Mouse (Mus musculus) intestine, postnatal 0 days (tissue): ENCODE data around the gene Fam124a. TPM values are rescaled to one million over a fixed set of nuclear protein-coding genes. Genes with fewer than 3 reads are reported as not detected.

Source experiments
- ATAC-seq: fragments of 200-750 bp; cut with Nextera tagmentation; 2 replicates; pipeline ENCODE4 v1.8.0; 2017; ENCODE audit warnings: mild to moderate bottlenecking, moderate TSS enrichment, moderate library complexity
- H3K27ac ChIP-seq: fragments of 300-500 bp; sonication (generic); 2 replicates; pipeline ENCODE4 v1.5.1; 2014; ENCODE audit warnings: mild to moderate bottlenecking, low read depth, low read length, moderate library complexity
- H3K27me3 ChIP-seq: fragments of 300-500 bp; sonication (generic); replicated peaks from 2 replicates; pipeline ENCODE4 v1.6.1; 2014; ENCODE audit warnings: low read length, mixed read lengths; ENCODE audit not compliant: control insufficient read depth, insufficient read depth
- H3K36me3 ChIP-seq: fragments of 300-500 bp; sonication (generic); 2 replicates; pipeline ENCODE4 v1.6.1; 2014; ENCODE audit warnings: mild to moderate bottlenecking, moderate library complexity; ENCODE audit not compliant: control insufficient read depth, insufficient read depth
- H3K4me1 ChIP-seq: fragments of 300-500 bp; sonication (generic); replicated peaks from 2 replicates; pipeline ENCODE4 v1.6.1; 2014; ENCODE audit warnings: antibody characterized with exemption, low read length, mixed read lengths; ENCODE audit not compliant: control insufficient read depth, insufficient read depth
- H3K4me2 ChIP-seq: fragments of 300-500 bp; sonication (generic); replicated peaks from 2 replicates; pipeline ENCODE4 v1.6.1; 2014; ENCODE audit warnings: low read depth, mild to moderate bottlenecking, moderate library complexity
- H3K4me3 ChIP-seq: fragments of 300-500 bp; sonication (generic); 2 replicates; pipeline ENCODE4 v1.5.1; 2014; ENCODE audit warnings: low read depth, low read length
- H3K9ac ChIP-seq: fragments of 300-500 bp; sonication (generic); 2 replicates; pipeline ENCODE4 v1.6.1; 2014; ENCODE audit warnings: mild to moderate bottlenecking, low read depth, low read length
- H3K9me3 ChIP-seq: fragments of 300-500 bp; sonication (generic); 2 replicates; pipeline ENCODE4 v1.6.1; 2016; ENCODE audit warnings: mixed run types; ENCODE audit not compliant: control insufficient read depth
- CTCF ChIP-seq: sonication (generic); IDR thresholded peaks from 2 replicates; pipeline ENCODE4 v1.5.1; 2016; ENCODE audit warnings: low read depth, mild to moderate bottlenecking, control low read depth, antibody characterized with exemption, moderate library complexity
- WGBS: fragments of 180-500 bp; shearing (Covaris S2); extraction: QIAGEN DNeasy Blood & Tissue Kit; methylation state at CpG from one replicate; pipeline ENCODE4 v1.1.7; 2014; 5-methylcytosine and 5-hydroxymethylcytosine counted together
- polyA plus RNA-seq: library from polyadenylated mRNA; unstranded; fragments of >200 nt; fragmentation: Nextera tagmentation; extraction: Ambion mirVana; gene quantifications from 2 replicates; pipeline ENCODE4 v1.2.1, GENCODE M21; 2015

Gene Fam124a
- polyA plus RNA-seq, 1 experiment from 2014 or later, result 5.1 TPM

DNA sequence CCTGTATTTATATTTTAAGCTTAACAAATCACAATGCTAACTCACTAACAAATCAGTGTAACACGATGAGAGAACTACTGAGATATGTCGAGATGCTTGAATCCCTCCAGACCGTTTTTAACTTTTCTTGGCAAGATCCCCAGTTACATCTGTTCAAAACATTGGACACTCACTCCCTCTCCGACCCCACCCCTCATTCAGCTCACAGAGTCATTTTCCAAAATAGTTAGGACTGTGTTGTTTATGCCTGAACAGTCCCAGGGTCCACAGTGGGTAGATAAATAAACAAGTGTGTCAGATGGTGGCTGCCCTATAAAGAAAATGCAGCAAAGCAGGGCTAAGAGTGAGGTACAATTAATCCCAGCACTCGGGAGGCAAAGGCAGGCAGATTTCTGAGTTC, 18.5 kb upstream of the Fam124a start:
- ATAC-seq, result no peak
- Histone ChIP-seq H3K27me3 (no peaks in the 10 kb centered on the region), H3K4me3 (no peak overlapping the region), H3K36me3 (no peaks in the 10 kb centered on the region), H3K9me3 (no peaks in the 10 kb centered on the region), H3K4me2 (no peak overlapping the region), H3K27ac (no peak overlapping the region), H3K4me1 (no peaks in the 10 kb centered on the region), H3K9ac (no peak overlapping the region)
- 56% methylated on average over 5 of the region's 5 CpGs for WGBS
- TF ChIP-seq CTCF, result no peak

DNA sequence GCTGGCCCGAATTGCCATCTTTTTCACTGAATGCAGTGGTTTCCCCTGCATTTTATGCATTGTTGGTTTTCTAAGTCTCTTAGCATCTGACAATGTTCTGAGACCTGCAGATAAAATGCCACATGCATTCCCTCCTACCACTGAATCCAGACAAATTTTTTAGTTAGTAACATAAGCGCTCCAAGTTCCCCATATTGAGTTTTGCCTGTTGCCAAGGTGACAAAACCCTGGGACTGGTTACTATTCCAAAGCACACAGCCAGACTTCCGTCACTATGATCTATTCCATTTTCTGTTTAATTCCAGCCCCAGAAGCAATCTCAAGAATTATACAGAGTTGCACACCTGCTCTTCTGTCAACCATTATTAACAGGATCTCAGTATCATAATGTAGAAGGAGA, 15.7 kb upstream of the Fam124a start:
- Histone ChIP-seq H3K27me3 (no peaks in the 10 kb centered on the region), H3K36me3 (no peaks in the 10 kb centered on the region), H3K4me3 (no peak overlapping the region), H3K9ac (no peak overlapping the region), H3K9me3 (no peaks in the 10 kb centered on the region), H3K4me2 (no peak overlapping the region), H3K27ac (no peak overlapping the region), H3K4me1 (no peaks in the 10 kb centered on the region)
- ATAC-seq, result no peak
- 68% methylated on average over 3 of the region's 3 CpGs for WGBS
- TF ChIP-seq CTCF, result no peak

DNA sequence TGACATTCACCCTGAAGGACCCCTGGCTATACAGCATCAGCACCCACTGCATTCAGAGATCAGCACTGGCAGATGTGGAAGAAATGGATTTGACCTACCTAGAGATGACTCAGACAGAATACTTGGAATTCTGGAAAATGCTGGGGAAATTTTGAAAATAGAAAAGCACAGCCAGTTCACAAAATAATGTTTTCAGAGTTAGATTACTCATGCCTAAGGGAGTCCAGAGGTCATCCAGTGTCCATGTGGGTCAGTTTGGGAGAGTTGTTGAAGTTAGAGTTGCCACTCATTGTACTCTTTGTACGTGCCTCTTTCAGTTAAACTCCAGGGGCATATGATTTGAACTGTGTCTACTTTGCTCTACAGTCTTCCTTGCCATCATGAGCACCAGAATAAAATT, 13.8 kb upstream of the Fam124a start:
- no peak for ATAC-seq
- 86% methylated on average over 1 of the region's 1 CpGs for WGBS
- H3K9ac ChIP-seq, result no peak overlapping the region
- no peaks in the 10 kb centered on the region for H3K36me3 ChIP-seq
- no peak overlapping the region for H3K4me2 ChIP-seq
- H3K9me3 ChIP-seq, result no peaks in the 10 kb centered on the region
- TF ChIP-seq CTCF, result no peak
- no peak overlapping the region for H3K4me3 ChIP-seq
- no peaks in the 10 kb centered on the region for H3K27me3 ChIP-seq
- no peaks in the 10 kb centered on the region for H3K4me1 ChIP-seq
- H3K27ac ChIP-seq, result no peak overlapping the region

DNA sequence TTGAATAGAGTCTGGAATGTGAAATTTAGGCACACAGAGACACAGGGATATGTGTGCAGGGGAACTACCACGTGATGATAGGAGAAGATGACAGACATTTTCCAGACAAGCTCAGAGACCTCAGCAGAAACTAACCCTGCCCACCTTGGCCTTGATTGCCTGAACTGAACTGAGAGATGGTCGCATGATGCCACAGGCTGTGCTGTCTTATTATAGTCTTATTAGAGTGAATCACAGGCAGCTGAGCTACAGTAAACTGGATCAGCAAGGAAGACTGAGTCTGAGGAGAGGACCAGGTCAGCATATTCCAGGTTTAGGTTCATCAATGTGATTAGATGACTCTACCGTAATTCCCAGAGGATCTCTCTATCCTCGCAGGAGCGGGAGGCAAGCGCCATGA, 9.2 kb upstream of the Fam124a start:
- Histone ChIP-seq H3K4me2 (no peak overlapping the region), H3K27ac (no peak overlapping the region), H3K36me3 (no peaks in the 10 kb centered on the region), H3K27me3 (no peaks in the 10 kb centered on the region), H3K9me3 (no peaks in the 10 kb centered on the region), H3K4me1 (no peaks in the 10 kb centered on the region), H3K4me3 (no peak overlapping the region), H3K9ac (no peak overlapping the region)
- WGBS, result 83% methylated on average over 6 of the region's 6 CpGs
- ATAC-seq, result no peak
- no peak for TF ChIP-seq CTCF

DNA sequence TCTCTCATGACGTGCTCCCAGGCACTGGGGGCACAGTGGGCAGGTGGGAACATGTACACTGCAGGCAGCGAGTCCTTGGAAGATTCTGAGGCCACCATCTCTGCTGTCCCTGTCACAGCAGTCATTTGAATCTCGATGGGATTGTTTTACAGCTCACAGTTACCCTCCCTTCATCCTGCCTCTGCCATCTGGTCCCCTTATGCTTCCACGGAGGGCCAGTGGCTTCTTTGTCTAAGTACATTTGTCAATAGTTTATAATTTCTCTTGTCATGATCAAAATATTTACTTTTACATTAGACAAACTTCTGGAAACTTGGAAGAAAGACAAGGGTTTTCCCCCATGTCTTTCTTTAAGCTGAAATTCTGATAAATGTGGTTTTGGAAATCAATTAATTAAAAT, 8.8 kb upstream of the Fam124a start:
- no peaks in the 10 kb centered on the region for H3K27me3 ChIP-seq
- no peaks in the 10 kb centered on the region for H3K36me3 ChIP-seq
- 45% methylated on average over 4 of the region's 4 CpGs for WGBS
- no peaks in the 10 kb centered on the region for H3K9me3 ChIP-seq
- H3K4me2 ChIP-seq, result no peak overlapping the region
- no peaks in the 10 kb centered on the region for H3K4me1 ChIP-seq
- ATAC-seq, result no peak
- no peak overlapping the region for H3K9ac ChIP-seq
- no peak overlapping the region for H3K27ac ChIP-seq
- no peak for TF ChIP-seq CTCF
- no peak overlapping the region for H3K4me3 ChIP-seq

DNA sequence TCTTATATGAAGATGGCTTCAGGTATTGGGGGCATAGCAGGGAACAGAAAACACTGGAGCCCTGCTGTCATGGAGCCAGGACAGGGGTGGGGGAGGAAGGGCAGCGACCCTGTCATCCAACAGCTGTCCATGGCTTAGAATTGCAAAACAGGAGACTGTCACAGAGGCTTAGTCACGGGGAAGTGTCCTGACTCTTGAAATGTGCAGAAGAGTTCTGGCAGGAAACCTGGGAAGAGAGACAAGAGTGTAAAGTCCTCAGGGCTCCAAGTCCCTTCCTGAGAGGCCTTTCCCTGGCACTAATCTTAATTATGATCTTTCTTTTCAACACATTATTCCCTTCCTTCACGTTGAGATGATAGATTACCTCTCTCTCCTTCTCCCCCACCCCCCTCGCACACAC, 5.4 kb upstream of the Fam124a start:
- H3K27ac ChIP-seq, result no peak overlapping the region
- 28% methylated on average over 4 of the region's 4 CpGs for WGBS
- H3K27me3 ChIP-seq, result no peaks in the 10 kb centered on the region
- peaks cover 2% of the 10 kb centered on the region; the same call in 1 of the 2 replicates for H3K4me1 ChIP-seq
- no peak overlapping the region for H3K4me2 ChIP-seq
- TF ChIP-seq CTCF, result no peak
- H3K36me3 ChIP-seq, result no peaks in the 10 kb centered on the region
- H3K9me3 ChIP-seq, result no peaks in the 10 kb centered on the region
- peak; percentile 25; the same call in 1 of the 2 replicates for ATAC-seq
- no peak overlapping the region for H3K4me3 ChIP-seq
- H3K9ac ChIP-seq, result no peak overlapping the region

DNA sequence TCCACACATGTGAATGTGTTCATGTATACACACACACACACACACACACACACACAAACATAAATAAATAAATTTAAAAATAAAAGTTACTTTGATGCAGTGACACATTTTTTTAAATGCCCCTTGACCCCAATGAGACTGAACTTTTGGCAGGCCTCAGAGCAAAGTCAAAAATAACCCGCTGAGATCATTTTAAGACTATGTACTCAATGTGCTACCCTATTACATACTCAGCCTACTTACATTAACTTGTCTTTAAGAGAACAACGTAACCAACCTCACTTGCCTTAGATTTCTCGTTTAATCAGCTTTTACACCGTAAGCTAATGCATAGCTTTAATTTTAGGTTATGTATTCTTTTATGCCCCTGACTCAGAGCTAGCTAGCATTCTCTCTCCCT, 2.8 kb upstream of the Fam124a start:
- Histone ChIP-seq H3K36me3 (no peaks in the 10 kb centered on the region), H3K27ac (no peak overlapping the region), H3K4me3 (no peak overlapping the region), H3K4me1 (peaks cover 6% of the 10 kb centered on the region; the same call in 1 of the 2 replicates), H3K9me3 (no peaks in the 10 kb centered on the region), H3K27me3 (0 out of 2 replicates have a peak, but pooled peaks cover 16% of the 10 kb centered on the region), H3K9ac (no peak overlapping the region), H3K4me2 (no peak overlapping the region)
- ATAC-seq, result no peak
- 90% methylated on average over 4 of the region's 4 CpGs for WGBS
- TF ChIP-seq CTCF, result no peak
